Mouse (Mus musculus): ENCODE data around the gene Sgms2.

DNA sequence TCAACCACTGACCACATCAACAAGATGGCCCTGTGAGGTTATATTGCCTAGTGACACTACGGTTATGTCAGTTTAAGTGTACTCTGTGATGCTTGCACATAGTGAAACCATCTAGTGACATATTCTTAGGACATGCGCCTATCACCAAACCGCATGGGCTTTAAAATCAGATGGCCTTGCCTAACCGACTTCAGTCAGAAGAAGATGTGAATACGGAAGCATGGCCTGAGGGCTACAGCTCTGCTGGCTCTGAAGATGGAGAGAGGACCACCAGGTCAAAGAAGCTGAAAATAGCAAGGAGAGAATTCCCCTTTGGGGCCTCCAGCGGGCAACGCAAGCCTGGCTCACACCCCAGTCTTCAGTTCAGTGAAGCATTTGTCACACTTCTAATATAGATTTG lies 194.3 kb downstream of the Sgms2 start:
- TF ChIP-seq EP300 (IDR thresholded peaks at IDR 0.05; ENCODE audit: low read depth) (no peak), CTCF (IDR thresholded peaks at IDR 0.05; ENCODE audit: low read depth) (no peak)

All from heart, postnatal 0 days (tissue).